Mouse (Mus musculus): ENCODE measurements around the gene Psmd11.

DNA sequence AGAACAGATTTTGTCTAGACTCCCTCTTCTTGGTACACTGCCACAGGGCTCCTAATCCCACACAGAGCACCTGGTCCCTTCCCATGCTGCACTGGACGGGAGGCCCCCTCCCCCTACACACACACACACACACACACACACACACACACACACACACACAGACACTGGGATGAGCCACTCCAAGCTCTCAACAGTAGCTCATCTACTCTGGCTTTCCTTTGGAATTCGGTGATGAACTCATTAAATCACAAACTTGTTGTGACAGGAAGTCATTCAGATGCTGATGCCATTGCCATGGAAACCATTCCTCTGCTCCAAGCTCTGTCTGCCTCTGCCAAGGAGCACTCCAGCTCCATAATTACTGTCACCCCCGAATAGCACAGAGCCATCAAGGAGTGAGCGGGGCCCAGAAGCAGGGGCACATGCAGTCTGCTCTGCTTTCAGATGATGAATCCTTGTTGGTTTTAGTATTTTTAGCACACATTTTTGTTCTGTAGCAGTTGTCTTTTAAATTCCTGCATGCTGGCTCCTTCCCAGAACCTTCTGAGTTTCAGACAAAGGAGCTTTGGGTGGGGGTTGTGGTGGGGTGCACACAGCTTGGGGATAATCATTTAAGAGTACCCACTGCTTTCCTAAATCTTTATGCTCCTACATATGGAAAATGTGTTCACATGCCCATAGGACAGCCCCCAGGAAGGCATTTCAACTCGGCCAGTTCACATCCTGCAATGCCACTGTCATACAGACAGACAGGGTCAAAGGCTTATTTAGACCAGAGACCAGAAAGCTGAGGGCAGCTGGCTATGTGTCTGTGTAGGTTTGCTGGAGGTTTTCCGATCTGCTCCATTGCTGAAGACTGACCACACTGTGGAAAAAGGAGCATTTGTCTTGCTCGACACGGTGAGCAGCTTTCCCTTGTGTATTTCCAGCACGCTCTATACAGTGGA is 90.3 kb downstream of the Psmd11 start:
- TF ChIP-seq POLR2A (IDR thresholded peaks at IDR 0.05; ENCODE audit: extremely low read depth, insufficient read depth, low read length) (no peak), CTCF (IDR thresholded peaks at IDR 0.05; ENCODE audit: low read depth, low read length) (no peak)
